Mouse (Mus musculus) myocyte (in vitro differentiated cells): ENCODE measurements around the gene Cd53.
A peak's percentile ranks its signal among the peaks of the same experiment; 100 is the strongest.

Source experiments
- CEBPB ChIP-seq: IDR thresholded peaks from 2 replicates; pipeline ENCODE4 v1.6.1; 2011; ENCODE audit warnings: mild to moderate bottlenecking, moderate library complexity; ENCODE audit not compliant: poor library complexity, insufficient read depth, severe bottlenecking
- E2F4 ChIP-seq: IDR thresholded peaks from one replicate; pipeline ENCODE4 v1.6.1; 2011; ENCODE audit warnings: mild to moderate bottlenecking, control low read depth, moderate library complexity; ENCODE audit not compliant: insufficient read depth
- MAX ChIP-seq: IDR thresholded peaks from one replicate; pipeline ENCODE4 v1.6.1; 2011; ENCODE audit warnings: low read depth, mild to moderate bottlenecking, control low read depth
- POLR2A ChIP-seq: IDR thresholded peaks from one replicate; pipeline ENCODE4 v1.6.1; 2011; ENCODE audit warnings: low read depth, mild to moderate bottlenecking, control low read depth, moderate library complexity; ENCODE audit not compliant: insufficient read length
- SRF ChIP-seq: IDR thresholded peaks from one replicate; pipeline ENCODE4 v1.6.1; 2011; ENCODE audit warnings: low read depth; ENCODE audit not compliant: control insufficient read depth, insufficient read length
- TCF12 ChIP-seq: IDR thresholded peaks from one replicate; pipeline ENCODE4 v1.6.1; 2011; ENCODE audit warnings: mild to moderate bottlenecking, control low read depth; ENCODE audit not compliant: poor library complexity, insufficient read depth, severe bottlenecking

- no peak for TF ChIP-seq MAX
- no peak for TF ChIP-seq SRF
- no peak for TF ChIP-seq E2F4
- TF ChIP-seq CEBPB: no peak
- peak; percentile 77 for TF ChIP-seq POLR2A
- no peak for TF ChIP-seq TCF12
Observed at GRCm38 (mm10) chr3:106722028-106722945, 67.7 kb downstream of the Cd53 start.
